Mouse (Mus musculus) C3H10T1/2 (cell line): ENCODE measurements around the gene Tmem255a. TPM values are rescaled to one million over a fixed set of nuclear protein-coding genes. Genes with fewer than 3 reads are reported as not detected.

Experiments used
- polyA plus RNA-seq, 2 experiments: library from polyadenylated mRNA; unstranded; fragments of >200 nt; fragmentation: generic; extraction: Trizol; gene quantifications; one replicate each; pipeline ENCODE4 v1.2.1; 2012; ENCODE audit warnings: missing spikeins in 2 of 2

Tmem255a gene
- under 1 TPM; 0.09 to 0.41 TPM for polyA plus RNA-seq

DNA sequence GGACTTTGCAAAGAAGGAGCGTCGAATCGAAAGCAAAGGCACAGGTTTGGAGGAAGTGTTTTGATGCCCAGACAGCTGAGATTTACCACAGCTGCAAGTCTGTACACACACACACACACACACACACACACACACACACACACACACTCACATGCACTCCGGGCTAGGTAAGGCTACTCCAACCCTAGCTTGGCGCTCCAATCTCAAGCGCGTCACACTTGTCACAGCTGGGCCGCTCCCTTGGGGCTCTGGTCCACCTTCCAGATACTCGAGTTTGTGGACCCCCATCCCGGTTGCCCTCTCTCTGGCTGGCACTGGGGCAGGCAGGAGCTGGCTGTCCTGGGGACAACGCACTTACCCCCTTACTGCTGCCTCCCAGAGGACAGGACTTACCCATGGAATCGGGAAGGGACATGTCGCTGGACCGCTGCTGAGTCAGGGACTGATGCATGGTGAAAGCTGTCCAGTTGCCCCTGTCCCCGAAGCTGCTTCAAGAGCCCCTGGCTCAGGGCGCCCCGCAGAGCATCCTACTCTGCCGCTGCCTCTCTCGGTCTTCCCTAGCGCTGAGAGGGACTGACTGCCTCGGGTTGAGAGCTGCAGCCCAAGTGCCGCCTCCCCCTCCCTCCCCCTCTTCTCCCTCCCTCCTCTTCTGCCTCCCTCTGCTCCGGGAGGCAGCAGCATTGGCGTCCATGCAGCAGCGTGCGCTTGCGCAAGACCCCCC lies at the start of gene Tmem255a:
Tmem255a (minus strand) TSS at position 589 of the 721 bp plus-strand sequence.

GRCm38 (mm10) chrX:38189552-38190457 lies 62.4 kb downstream of the Tmem255a start, which contains the start of gene Zbtb33:
Zbtb33 (plus strand) TSS chrX:38189793.

Other genes with a start within 250 kb of the Tmem255a start
- gene Btg1-ps1, start 233.6 kb downstream of the Tmem255a start, polyA plus RNA-seq = not detected
- not detected for gene Btg1-ps2, start 209.3 kb downstream of the Tmem255a start, polyA plus RNA-seq
- gene Rhox10, start 186.0 kb downstream of the Tmem255a start, polyA plus RNA-seq = not detected
- not detected for gene Rhox11, start 167.3 kb downstream of the Tmem255a start, polyA plus RNA-seq
- gene Rhox12, start 141.5 kb downstream of the Tmem255a start, polyA plus RNA-seq = not detected
- gene Rhox13, start 131.2 kb downstream of the Tmem255a start, polyA plus RNA-seq = not detected
- gene Zbtb33, start 62.6 kb downstream of the Tmem255a start, polyA plus RNA-seq = 1 to 10 TPM in 1 of 2 experiments, under 1 TPM in 1; 0.11 to 1.3 TPM
- gene Atp1b4, start 63.7 kb upstream of the Tmem255a start, polyA plus RNA-seq = not detected
- 10 to 100 TPM in 1 of 2 experiments, 1 to 10 TPM in 1; 4.3 to 68.2 TPM for gene Lamp2, start 204.0 kb upstream of the Tmem255a start, polyA plus RNA-seq